Mouse (Mus musculus): ENCODE measurements around the gene Celf5.

DNA sequence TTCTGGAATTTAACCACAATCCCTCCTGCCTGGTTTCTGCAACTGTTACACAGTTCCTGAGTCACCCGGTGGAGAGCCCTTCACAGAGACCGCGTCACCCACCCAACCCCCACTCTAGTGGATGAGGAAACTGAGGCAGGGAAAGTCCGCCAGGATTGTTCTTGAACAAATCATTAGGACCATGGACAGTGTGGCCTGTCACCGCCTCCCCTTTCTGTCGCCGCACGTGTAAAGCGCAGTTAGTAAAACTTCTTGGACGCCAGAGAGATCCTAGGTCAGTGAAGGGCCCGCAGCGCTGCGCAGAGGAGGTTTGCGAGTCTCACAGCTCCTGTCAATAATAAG is 29.6 kb downstream of the Celf5 start:
- TF ChIP-seq CTCF (IDR thresholded peaks at IDR 0.05; ENCODE audit: extremely low read depth, insufficient read depth, low read length) (no peak), POLR2A (IDR thresholded peaks at IDR 0.05; ENCODE audit: extremely low read depth, insufficient read depth, low read length) (no peak)

Data from cortical plate, adult 2 months (tissue).